Mouse (Mus musculus) retina, embryonic 14.5 days (tissue): ENCODE measurements around the gene Gm20909.
"Not testable (repeated sequence)": the region's sequence is repeated elsewhere in the genome, so short reads cannot be mapped to it uniquely, and the experiment has no call there.

Experiments
- DNase-seq: peaks from one replicate; pipeline ENCODE4 v3.0.0-alpha.2; 2015; ENCODE audit warnings: low spot score

Gm20909 gene

DNA sequence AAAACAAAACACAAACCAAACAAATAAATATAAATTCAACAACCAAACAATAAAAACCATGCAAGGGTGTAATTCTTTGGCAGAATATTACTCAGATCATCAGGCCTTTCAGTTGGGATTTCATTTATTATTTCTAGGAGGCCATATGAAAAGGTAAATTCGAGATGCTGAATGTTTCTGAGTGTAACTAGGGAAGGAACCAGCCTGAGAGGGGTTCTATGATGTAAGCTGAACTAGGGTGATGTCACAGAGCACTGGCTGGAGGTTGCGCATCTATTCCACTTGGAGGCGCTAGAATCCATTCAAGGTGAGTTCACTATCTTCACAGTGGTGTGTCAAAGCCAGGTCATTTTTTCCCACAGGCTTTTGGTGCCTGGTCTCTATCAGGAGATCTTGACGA lies at the start of gene Gm20909:
Gene Gm20909 (plus strand): TSS at position 301 of the 400 bp plus-strand sequence.
- not testable (repeated sequence) for DNase-seq
